Mouse (Mus musculus) liver, embryonic 14.5 days (tissue): ENCODE results near the gene Tmem44. TPM values are rescaled to one million over a fixed set of nuclear protein-coding genes. Genes with fewer than 3 reads are reported as not detected.

ENCODE experiments used
- ATAC-seq: fragments of 200-750 bp; cut with Nextera tagmentation; 2 replicates; pipeline ENCODE4 v1.8.0; 2017; ENCODE audit warnings: moderate number of reproducible peaks, mild to moderate bottlenecking, moderate library complexity; ENCODE audit not compliant: insufficient read depth
- DNase-seq, 3 experiments: peaks; one replicate each; pipeline ENCODE4 v3.0.0-alpha.2; 2012 to 2013; ENCODE audit warnings: low read depth in 3 of 3, low spot score in 3 of 3
- H3K27ac ChIP-seq: fragments of 300-500 bp; sonication (generic); 2 replicates; pipeline ENCODE4 v1.5.1; 2014; ENCODE audit warnings: moderate library complexity, mild to moderate bottlenecking, control low read depth, inconsistent platforms
- H3K27me3 ChIP-seq: fragments of 300-500 bp; sonication (generic); 2 replicates; pipeline ENCODE4 v1.6.1; 2014; ENCODE audit warnings: mild to moderate bottlenecking, low read length, moderate library complexity; ENCODE audit not compliant: control insufficient read depth, insufficient read depth
- H3K36me3 ChIP-seq: fragments of 300-500 bp; sonication (generic); replicated peaks from 2 replicates; pipeline ENCODE4 v1.6.1; 2014; ENCODE audit warnings: low read depth; ENCODE audit not compliant: control insufficient read depth, insufficient read depth
- H3K4me1 ChIP-seq, 2 experiments: fragments of 200-500 bp in 1 of 2; fragments of 300-500 bp in 1 of 2; sonication (generic) in 1 of 2; replicated peaks; 2 replicates each; pipeline ENCODE4 v1.6.1; 2012 to 2014; ENCODE audit warnings: antibody characterized with exemption in 1 of 2, inconsistent platforms in 1 of 2, low read length in 1 of 2; ENCODE audit not compliant: control insufficient read depth in 2 of 2, insufficient read depth in 2 of 2
- H3K4me2 ChIP-seq: fragments of 300-500 bp; sonication (generic); 2 replicates; pipeline ENCODE4 v1.6.1; 2014; ENCODE audit warnings: low read depth, mild to moderate bottlenecking, control low read depth, moderate library complexity
- H3K4me3 ChIP-seq, 2 experiments: fragments of 200-500 bp in 1 of 2; fragments of 300-500 bp in 1 of 2; sonication (generic) in 1 of 2; 2 replicates each; pipeline ENCODE4 v1.5.1; 2012 to 2014; ENCODE audit warnings: low read depth in 2 of 2, low read length in 2 of 2, mild to moderate bottlenecking in 2 of 2, control low read depth in 1 of 2, inconsistent platforms in 1 of 2, moderate library complexity in 1 of 2; ENCODE audit not compliant: insufficient read depth in 1 of 2
- H3K9ac ChIP-seq: fragments of 300-500 bp; sonication (generic); replicated peaks from 2 replicates; pipeline ENCODE4 v1.6.1; 2014; ENCODE audit warnings: mild to moderate bottlenecking, control low read depth, moderate library complexity
- H3K9me3 ChIP-seq: fragments of 300-500 bp; sonication (generic); 2 replicates; pipeline ENCODE4 v1.6.1; 2016; ENCODE audit warnings: low read length, mixed read lengths; ENCODE audit not compliant: control insufficient read depth
- CTCF ChIP-seq: IDR thresholded peaks from 2 replicates; pipeline ENCODE4 v1.5.1; 2016; ENCODE audit warnings: antibody characterized with exemption, low read depth, control low read depth
- EP300 ChIP-seq: IDR thresholded peaks from 2 replicates; pipeline ENCODE4 v1.6.1; 2016; ENCODE audit warnings: antibody characterized with exemption, low read depth
- WGBS: fragments of 180-500 bp; shearing (Covaris S2); extraction: QIAGEN DNeasy Blood & Tissue Kit; methylation state at CpG from one replicate; pipeline ENCODE4 v1.1.7; 2014; ENCODE audit not compliant: insufficient replicate concordance; 5-methylcytosine and 5-hydroxymethylcytosine counted together
- polyA plus RNA-seq, 2 experiments: library from polyadenylated mRNA; depleted of rRNA in 1 of 2; stranded (reverse) in 1 of 2; unstranded in 1 of 2; fragments of >200 nt; fragmentation: Nextera tagmentation in 1 of 2; extraction: Ambion mirVana in 1 of 2; gene quantifications; 2 replicates each; pipeline versions ENCODE4 v1.2.1 to v1.2.3; 2012 to 2014

Tmem44 gene
- polyA plus RNA-seq, 2 experiments = 0.46 to 0.85 TPM

DNA sequence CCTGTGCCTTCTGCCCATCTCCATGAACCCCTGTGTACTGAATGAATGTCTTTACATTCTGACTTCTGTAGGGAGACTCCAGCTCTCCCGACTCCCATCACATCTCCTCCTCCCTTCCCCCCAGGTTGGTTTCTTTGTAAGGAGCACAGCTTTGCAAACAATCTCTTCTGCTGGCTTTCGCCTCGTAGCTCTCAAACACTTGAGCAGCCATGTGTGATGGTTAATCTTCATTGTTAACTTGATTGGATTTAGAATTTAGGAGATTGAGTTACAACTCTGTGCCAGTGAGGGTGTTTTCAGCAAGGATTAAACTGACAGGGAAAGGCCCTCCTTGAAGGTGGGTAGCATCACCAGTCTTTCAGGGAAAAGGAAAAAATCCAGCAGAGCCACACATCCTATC is 73.6 kb downstream of the Tmem44 start:
- H3K36me3 ChIP-seq = no peaks in the 10 kb centered on the region
- H3K4me2 ChIP-seq = no peak overlapping the region
- no peak for TF ChIP-seq EP300
- no peak for TF ChIP-seq CTCF

DNA sequence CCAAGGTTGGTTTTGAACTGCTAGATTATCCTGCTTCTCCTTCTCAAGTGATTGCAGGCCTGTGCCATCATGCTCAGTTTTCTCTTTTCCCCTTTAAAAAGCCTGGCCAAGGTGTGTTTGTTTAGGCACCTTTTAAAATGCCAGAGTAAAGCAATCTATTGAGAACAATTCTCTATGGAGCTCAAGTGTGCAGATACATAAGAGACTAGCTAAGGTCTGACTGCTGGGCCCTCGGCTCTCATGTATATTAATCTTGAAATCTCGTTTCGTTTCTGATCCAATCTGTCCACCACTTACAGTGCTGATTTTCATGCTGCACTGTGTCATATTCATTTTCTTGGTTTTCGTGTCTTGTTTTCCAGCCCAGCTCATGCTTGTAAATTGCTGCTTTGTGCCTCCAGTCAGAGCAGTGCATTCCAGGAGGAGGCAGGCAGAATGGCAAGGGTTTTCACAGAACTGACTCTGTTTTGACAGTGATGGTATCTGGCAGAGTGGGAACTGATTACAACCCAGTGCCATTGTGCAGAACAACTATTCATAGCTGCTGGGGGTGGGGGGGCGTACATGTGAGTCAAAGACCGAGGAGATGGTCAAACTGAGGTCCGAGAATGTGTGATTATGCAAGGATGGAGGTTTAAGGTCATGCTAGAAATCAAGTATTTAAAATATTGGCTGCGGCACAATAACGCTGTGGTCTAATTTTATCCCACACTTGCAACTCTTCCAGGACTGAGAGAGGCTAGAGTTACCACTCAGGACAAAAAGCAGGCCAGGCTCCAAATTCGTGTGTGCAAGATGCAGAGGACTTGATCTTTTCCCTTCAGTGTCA is 74.8 kb downstream of the Tmem44 start:
- ATAC-seq (no peak), DNase-seq (no peak)
- TF ChIP-seq CTCF = no peak
- Histone ChIP-seq H3K9me3 (peaks cover 4% of the 10 kb centered on the region; the same call in 1 of the 2 replicates), H3K4me1 (no peaks in the 10 kb centered on the region), H3K27ac (no peak overlapping the region), H3K4me3 (no peak overlapping the region), H3K4me2 (no peak overlapping the region), H3K36me3 (no peaks in the 10 kb centered on the region), H3K9ac (no peak overlapping the region), H3K27me3 (no peaks in the 10 kb centered on the region)
- WGBS = 64% methylated on average over 10 of the region's 10 CpGs

More for the DNA sequence above, 73.6 kb downstream of the Tmem44 start:
- DNase-seq = no peak
- no peaks in the 10 kb centered on the region for H3K27me3 ChIP-seq
- H3K4me1 ChIP-seq = no peaks in the 10 kb centered on the region
- WGBS = 64% methylated on average over 3 of the region's 3 CpGs
- no peak overlapping the region for H3K4me3 ChIP-seq
- no peak overlapping the region for H3K27ac ChIP-seq
- H3K9me3 ChIP-seq = no peaks in the 10 kb centered on the region
- no peak for ATAC-seq
- H3K9ac ChIP-seq = no peak overlapping the region

DNA sequence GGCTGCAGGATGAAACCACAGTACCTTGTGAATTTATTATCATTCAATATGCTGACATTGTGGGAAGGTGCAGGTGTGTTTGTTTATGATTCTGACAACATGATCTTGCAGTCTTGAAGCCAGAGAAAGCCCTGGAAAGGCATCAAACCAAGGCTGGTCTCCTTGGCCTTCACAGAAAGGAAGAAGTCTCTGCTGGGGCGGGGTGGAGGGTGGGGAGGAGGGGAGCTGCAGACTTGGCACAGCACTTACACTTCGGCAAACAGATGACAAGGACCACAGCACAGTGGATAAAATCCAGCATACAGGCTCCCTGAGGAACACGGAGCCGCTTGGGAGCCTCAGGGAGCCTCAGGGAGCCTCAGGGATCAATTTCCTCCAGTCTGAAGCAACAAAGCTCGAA is 78.2 kb downstream of the Tmem44 start:
- no peak for DNase-seq
- no peak for ATAC-seq

DNA sequence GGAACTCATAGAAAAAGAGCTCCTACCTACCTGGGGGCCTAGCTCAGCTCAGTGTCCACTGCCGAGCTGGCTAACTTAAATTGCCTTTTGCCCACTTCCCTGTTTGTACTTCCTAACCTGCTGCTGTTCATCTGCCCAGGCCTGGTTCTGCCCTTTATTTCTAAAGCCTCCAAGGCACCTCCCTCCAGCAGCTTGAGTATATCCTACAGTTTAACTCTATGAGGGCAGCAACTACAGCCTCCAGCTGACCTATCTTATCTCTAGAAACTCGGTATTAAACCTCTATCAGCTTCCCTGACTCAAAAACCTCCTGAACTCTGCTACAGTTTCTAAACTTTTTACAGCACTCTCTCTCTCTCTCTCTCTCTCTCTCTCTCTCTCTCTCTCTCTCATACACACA is 78.7 kb downstream of the Tmem44 start:
- ATAC-seq = no peak
- H3K27ac ChIP-seq = no peak overlapping the region

More for the DNA sequence above, 78.2 kb downstream of the Tmem44 start:
- H3K9ac ChIP-seq = no peak overlapping the region
- no peaks in the 10 kb centered on the region for H3K36me3 ChIP-seq
- no peaks in the 10 kb centered on the region for H3K4me1 ChIP-seq
- no peak for TF ChIP-seq CTCF
- no peak for TF ChIP-seq EP300
- no peak overlapping the region for H3K4me3 ChIP-seq
- no peak overlapping the region for H3K4me2 ChIP-seq
- 51% methylated on average over 5 of the region's 5 CpGs for WGBS
- H3K27me3 ChIP-seq = no peaks in the 10 kb centered on the region
- H3K9me3 ChIP-seq = peaks cover 4% of the 10 kb centered on the region; the same call in 1 of the 2 replicates
- no peak overlapping the region for H3K27ac ChIP-seq

DNA sequence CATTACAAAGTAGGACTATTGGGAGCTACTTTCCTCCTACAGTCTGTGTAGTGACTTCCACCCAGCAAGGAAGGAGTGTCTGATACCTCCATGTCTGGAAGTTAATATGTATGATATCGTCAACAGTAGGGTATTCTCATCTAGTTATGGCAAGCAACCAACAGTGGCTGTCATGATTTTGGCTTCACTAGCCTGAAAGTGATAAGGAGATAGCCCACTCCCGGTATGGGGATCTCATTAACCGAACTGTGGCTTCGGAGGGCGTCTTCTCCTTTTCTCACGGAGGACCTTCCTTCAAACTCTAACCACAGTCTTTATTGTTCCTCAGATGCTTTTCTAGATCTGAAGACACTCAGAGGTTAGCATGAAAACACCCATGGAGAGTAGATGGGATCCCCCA is 81.7 kb downstream of the Tmem44 start:
- TF ChIP-seq EP300 = no peak
- no peak for TF ChIP-seq CTCF
- ATAC-seq (no peak), DNase-seq (no peak)
- Histone ChIP-seq H3K4me1 (peaks cover 0 to 7% of the 10 kb centered on the region in 2 experiments; a peak in 1 of 4 replicates), H3K4me3 (no peak overlapping the region), H3K9ac (no peak overlapping the region), H3K9me3 (peaks cover 4% of the 10 kb centered on the region; the same call in 1 of the 2 replicates), H3K27me3 (no peaks in the 10 kb centered on the region), H3K36me3 (no peaks in the 10 kb centered on the region), H3K27ac (no peak overlapping the region), H3K4me2 (no peak overlapping the region)
- WGBS = 38% methylated on average over 6 of the region's 6 CpGs

More for the DNA sequence above, 78.7 kb downstream of the Tmem44 start:
- DNase-seq = no peak
- H3K4me3 ChIP-seq = no peak overlapping the region
- no peak overlapping the region for H3K4me2 ChIP-seq
- no peaks in the 10 kb centered on the region for H3K36me3 ChIP-seq
- no peak overlapping the region for H3K9ac ChIP-seq
- H3K9me3 ChIP-seq = peaks cover 4% of the 10 kb centered on the region; the same call in 1 of the 2 replicates
- no peaks in the 10 kb centered on the region for H3K27me3 ChIP-seq
- WGBS = 46% methylated on average over 2 of the region's 2 CpGs
- no peaks in the 10 kb centered on the region for H3K4me1 ChIP-seq
- TF ChIP-seq CTCF = no peak
